Mouse (Mus musculus) liver, embryonic 11.5 days (tissue): ENCODE data around the gene Gm45021. TPM values are rescaled to one million over a fixed set of nuclear protein-coding genes. Genes with fewer than 3 reads are reported as not detected.
A peak's percentile ranks its signal among the peaks of the same experiment; 100 is the strongest.

Source experiments
- ATAC-seq: fragments of 200-750 bp; cut with Nextera tagmentation; replicated peaks from 2 replicates; pipeline ENCODE4 v1.8.0; 2017; ENCODE audit warnings: moderate number of reproducible peaks, mild to moderate bottlenecking, moderate TSS enrichment, moderate library complexity; ENCODE audit not compliant: low FRiP score
- DNase-seq: peaks from one replicate; pipeline ENCODE4 v3.0.0-alpha.2; 2017; ENCODE audit warnings: low spot score
- H3K27ac ChIP-seq: fragments of 300-500 bp; sonication (generic); 2 replicates; pipeline ENCODE4 v1.5.1; 2014; ENCODE audit warnings: mild to moderate bottlenecking, low read depth, low read length, control low read depth
- H3K27me3 ChIP-seq: fragments of 300-500 bp; sonication (generic); replicated peaks from 2 replicates; pipeline ENCODE4 v1.6.1; 2014; ENCODE audit warnings: low read length, mixed read lengths; ENCODE audit not compliant: control insufficient read depth, insufficient read depth
- H3K36me3 ChIP-seq: fragments of 300-500 bp; sonication (generic); 2 replicates; pipeline ENCODE4 v1.6.1; 2014; ENCODE audit warnings: mild to moderate bottlenecking, low read length, moderate library complexity, mixed read lengths; ENCODE audit not compliant: control insufficient read depth, insufficient read depth
- H3K4me1 ChIP-seq: fragments of 300-500 bp; sonication (generic); replicated peaks from 2 replicates; pipeline ENCODE4 v1.6.1; 2014; ENCODE audit warnings: low read length, mixed read lengths; ENCODE audit not compliant: control insufficient read depth, insufficient read depth
- H3K4me2 ChIP-seq: fragments of 300-500 bp; sonication (generic); 2 replicates; pipeline ENCODE4 v1.6.1; 2014; ENCODE audit warnings: mild to moderate bottlenecking, control low read depth, moderate library complexity
- H3K4me3 ChIP-seq: fragments of 300-500 bp; sonication (generic); 2 replicates; pipeline ENCODE4 v1.5.1; 2014; ENCODE audit warnings: low read depth, low read length, control low read depth
- H3K9ac ChIP-seq: fragments of 300-500 bp; sonication (generic); 2 replicates; pipeline ENCODE4 v1.6.1; 2014; ENCODE audit warnings: low read depth, low read length, control low read depth
- H3K9me3 ChIP-seq: fragments of 300-500 bp; sonication (generic); 2 replicates; pipeline ENCODE4 v1.6.1; 2016; ENCODE audit warnings: low read length, inconsistent platforms, mixed read lengths; ENCODE audit not compliant: control insufficient read depth
- WGBS: fragments of 180-500 bp; shearing (Covaris S2); extraction: QIAGEN DNeasy Blood & Tissue Kit; methylation state at CpG from one replicate; pipeline ENCODE4 v1.1.7; 2014; 5-methylcytosine and 5-hydroxymethylcytosine counted together
- polyA plus RNA-seq: library from polyadenylated mRNA; unstranded; fragments of >200 nt; fragmentation: Nextera tagmentation; extraction: Ambion mirVana; gene quantifications from 2 replicates; pipeline ENCODE4 v1.2.1, GENCODE M21; 2014

Gm45021 gene
- polyA plus RNA-seq, 1 experiment from 2014 or later: not detected

GRCm38 (mm10) chr6:48581257-48581656 lies 8.2 kb upstream of the Gm45021 start:
- no peak overlapping the region for H3K4me3 ChIP-seq
- H3K9me3 ChIP-seq: no peaks in the 10 kb centered on the region
- H3K4me1 ChIP-seq: no peaks in the 10 kb centered on the region
- WGBS: 46% methylated on average over 3 of the region's 3 CpGs
- no peak for DNase-seq
- no peak overlapping the region for H3K27ac ChIP-seq
- no peak overlapping the region for H3K9ac ChIP-seq
- no peak for ATAC-seq
- no peaks in the 10 kb centered on the region for H3K36me3 ChIP-seq
- no peak overlapping the region for H3K4me2 ChIP-seq
- H3K27me3 ChIP-seq: no peaks in the 10 kb centered on the region

DNA sequence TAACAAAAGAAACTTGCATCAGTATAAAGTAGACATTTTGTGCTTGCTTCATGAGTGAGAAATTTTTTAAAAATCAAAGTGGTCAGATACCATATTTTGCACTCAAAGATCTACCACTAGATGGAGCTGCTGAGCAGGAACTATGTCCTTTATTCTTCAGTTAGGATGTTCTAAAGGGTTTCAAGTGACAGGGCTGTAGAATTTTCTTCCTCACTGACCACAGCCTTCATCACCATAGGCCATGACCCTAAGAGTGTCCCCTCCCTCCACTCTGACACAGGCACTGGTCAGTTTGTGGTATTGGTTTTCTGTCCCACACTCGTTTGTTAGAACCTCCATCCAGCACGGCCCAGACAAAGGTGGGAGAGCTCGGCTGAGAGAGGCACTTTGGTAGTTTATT lies 7.4 kb upstream of the Gm45021 start:
- H3K9ac ChIP-seq: no peak overlapping the region
- ATAC-seq (no peak), DNase-seq (no peak)
- no peak overlapping the region for H3K4me2 ChIP-seq
- 81% methylated on average over 3 of the region's 3 CpGs for WGBS
- no peaks in the 10 kb centered on the region for H3K36me3 ChIP-seq
- no peak overlapping the region for H3K4me3 ChIP-seq
- H3K27ac ChIP-seq: no peak overlapping the region
- H3K4me1 ChIP-seq: no peaks in the 10 kb centered on the region
- H3K9me3 ChIP-seq: no peaks in the 10 kb centered on the region
- H3K27me3 ChIP-seq: no peaks in the 10 kb centered on the region

GRCm38 (mm10) chr6:48591221-48591845 lies 1.9 kb downstream of the Gm45021 start:
- ATAC-seq (no peak), DNase-seq (no peak)
- Histone ChIP-seq H3K4me2 (no peak overlapping the region), H3K36me3 (peaks cover 7% of the 10 kb centered on the region), H3K27me3 (no peaks in the 10 kb centered on the region), H3K4me3 (no peak overlapping the region), H3K27ac (no peak overlapping the region), H3K4me1 (peaks cover 11% of the 10 kb centered on the region), H3K9me3 (peaks cover 2% of the 10 kb centered on the region; the same call in 1 of the 2 replicates), H3K9ac (no peak overlapping the region)
- 82% methylated on average over 3 of the region's 3 CpGs for WGBS

DNA sequence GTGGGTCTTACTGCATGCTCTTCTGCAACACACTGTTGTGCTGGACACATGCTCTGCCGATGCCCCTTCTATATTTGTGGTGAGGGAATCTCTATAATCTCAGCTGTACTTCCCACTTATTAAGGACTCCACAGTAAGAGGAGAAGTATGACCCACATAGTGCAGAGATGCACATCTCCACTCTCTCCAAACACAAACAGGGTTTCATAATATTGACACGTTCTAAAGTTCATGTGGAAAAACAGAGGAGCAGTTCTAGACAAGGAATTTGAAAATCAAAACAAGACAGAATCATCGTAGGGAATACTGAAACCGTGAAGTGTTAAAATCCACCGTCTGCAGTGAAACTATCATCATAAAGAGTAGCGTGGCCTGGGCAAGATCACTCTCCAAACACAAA lies 2.5 kb downstream of the Gm45021 start:
- no peak overlapping the region for H3K27ac ChIP-seq
- no peak overlapping the region for H3K4me3 ChIP-seq
- H3K27me3 ChIP-seq: no peaks in the 10 kb centered on the region
- ATAC-seq (no peak), DNase-seq (no peak)
- peaks cover 6% of the 10 kb centered on the region for H3K9me3 ChIP-seq
- no peak overlapping the region for H3K4me2 ChIP-seq
- peaks cover 11% of the 10 kb centered on the region for H3K4me1 ChIP-seq
- 83% methylated on average over 6 of the region's 6 CpGs for WGBS
- H3K9ac ChIP-seq: no peak overlapping the region
- H3K36me3 ChIP-seq: peaks cover 13% of the 10 kb centered on the region

DNA sequence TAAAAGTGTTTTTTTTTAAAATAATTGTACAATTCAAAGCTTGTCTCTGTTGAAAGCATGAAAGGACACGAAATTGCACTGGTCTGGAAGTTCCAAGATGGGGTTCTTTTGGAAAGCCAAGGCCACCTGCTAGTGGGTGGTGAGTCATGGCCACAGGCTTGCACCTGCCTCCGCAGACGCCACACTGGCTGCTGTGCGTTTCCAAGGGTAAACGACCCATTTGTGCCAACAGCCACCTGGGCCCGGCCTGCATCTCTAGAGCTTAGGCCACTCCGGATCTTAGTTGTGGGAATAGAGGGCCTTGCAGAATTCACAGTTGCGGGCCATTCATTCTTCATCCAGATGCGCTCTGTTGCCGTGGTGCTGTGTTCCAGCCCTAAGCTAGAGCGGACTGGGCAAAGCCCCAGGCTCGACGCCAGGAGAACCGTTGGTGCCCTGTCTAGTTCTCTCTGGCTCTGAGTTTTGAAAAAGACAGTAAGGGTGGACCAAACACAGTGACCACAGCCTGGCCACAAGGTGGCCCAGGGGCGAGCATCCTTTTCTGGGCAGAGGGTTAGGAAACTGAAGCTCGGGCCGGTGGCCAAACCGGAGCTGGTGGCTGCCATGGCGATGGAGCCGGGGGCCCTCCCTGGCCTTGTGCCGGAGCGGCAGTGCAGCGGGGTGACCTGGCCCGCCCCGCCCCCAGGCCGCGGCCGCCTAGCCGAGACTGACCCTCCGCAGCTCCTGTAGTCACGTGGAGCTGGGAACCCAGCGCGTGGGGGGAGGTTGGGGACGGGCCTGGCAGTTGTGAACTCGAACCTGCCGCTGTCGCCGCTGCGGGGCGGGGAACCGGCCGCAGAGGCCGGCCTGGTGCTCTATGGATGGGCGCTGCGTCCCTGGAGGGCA lies 4.0 kb downstream of the Gm45021 start, which contains the start of the genes Repin1 and Gm44965:
Repin1 (plus strand) TSS at position 726 of the 885 bp plus-strand sequence.
Gm44965 (plus strand) TSS at position 784 of the 885 bp plus-strand sequence.
- WGBS: 11% methylated on average over 45 of the region's 45 CpGs
- DNase-seq: peak; percentile 90

DNA sequence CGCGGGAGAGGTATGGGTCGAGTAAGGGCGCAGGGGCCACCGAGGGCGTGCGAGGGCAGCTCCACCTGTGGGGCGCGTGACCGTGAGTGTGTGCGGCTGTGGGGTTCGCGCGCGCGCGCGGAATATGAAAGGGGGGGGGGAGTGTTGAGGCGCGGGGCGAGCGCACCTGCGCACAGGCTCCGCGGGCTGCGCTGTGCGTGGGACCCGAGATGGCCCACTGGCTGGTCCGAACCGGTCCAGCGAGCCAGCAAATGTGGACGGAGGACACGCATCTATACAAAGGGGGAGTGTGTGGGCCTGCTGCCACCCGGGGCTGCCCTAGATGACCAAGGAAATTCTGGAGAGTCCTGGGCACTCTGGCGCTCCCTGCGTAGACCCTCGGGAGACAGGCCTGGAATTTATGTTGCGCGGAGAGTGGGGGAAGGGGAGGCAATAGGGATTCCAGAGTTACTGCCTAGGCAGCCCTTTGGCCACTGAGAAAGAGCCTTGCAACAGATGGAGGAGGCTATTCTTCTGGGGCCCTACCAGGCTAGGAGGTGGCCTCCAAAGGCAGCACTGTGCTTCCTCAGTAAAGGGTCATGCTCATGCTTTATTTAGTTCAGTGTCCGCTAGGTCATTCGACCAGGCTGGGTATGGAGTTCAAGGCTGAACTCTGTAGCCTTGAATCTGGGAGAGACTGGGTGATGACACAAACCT lies 4.8 kb downstream of the Gm45021 start:
- Histone ChIP-seq H3K9ac (peak overlapping the region; percentile 84), H3K9me3 (peaks cover 10% of the 10 kb centered on the region), H3K4me2 (peak overlapping the region; percentile 81), H3K4me1 (peaks cover 11% of the 10 kb centered on the region), H3K4me3 (peak overlapping the region; percentile 84), H3K27ac (peak overlapping the region; percentile 69), H3K36me3 (peaks cover 26% of the 10 kb centered on the region), H3K27me3 (no peaks in the 10 kb centered on the region)
- WGBS: 2% methylated on average over 41 of the region's 41 CpGs
- DNase-seq (peak; percentile 60), ATAC-seq (peak; percentile 55)

More for the DNA sequence above, 4.0 kb downstream of the Gm45021 start, which contains the start of the genes Repin1 and Gm44965:
- peaks cover 10% of the 10 kb centered on the region for H3K9me3 ChIP-seq
- peak within 1 kb of the TSS; percentile 84 for H3K4me3 ChIP-seq
- ATAC-seq: peak; percentile 84
- H3K4me1 ChIP-seq: peaks cover 11% of the 10 kb centered on the region
- H3K27me3 ChIP-seq: no peaks in the 10 kb centered on the region
- H3K36me3 ChIP-seq: peaks cover 26% of the 10 kb centered on the region
- H3K27ac ChIP-seq: peak within 1 kb of the TSS; percentile 69
- peak within 1 kb of the TSS; percentile 81 for H3K4me2 ChIP-seq
- peak within 1 kb of the TSS; percentile 84 for H3K9ac ChIP-seq

DNA sequence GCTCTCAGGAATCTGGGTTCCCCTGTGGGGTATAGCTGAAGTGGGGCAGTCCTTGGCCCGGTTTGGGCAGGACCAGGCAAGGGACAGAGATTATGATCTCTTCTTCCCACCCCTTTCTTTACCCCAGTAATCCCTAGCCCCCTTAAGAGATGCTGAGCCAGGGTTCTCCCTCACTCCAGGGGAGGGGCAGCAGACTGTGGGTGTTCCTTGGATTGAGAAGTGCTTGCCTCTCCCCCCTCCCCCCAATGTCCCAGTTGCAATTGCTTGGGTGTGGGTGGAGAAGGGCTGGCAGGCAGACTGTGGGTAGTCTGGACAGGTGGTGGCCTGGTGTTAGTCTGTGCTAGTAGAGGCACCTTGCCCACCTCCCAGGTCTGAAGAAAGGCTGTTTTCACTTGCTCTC lies 5.9 kb downstream of the Gm45021 start:
- no peaks in the 10 kb centered on the region for H3K27me3 ChIP-seq
- DNase-seq (no peak), ATAC-seq (no peak)
- 31% methylated on average over 1 of the region's 1 CpGs for WGBS
- H3K4me1 ChIP-seq: peaks cover 11% of the 10 kb centered on the region
- H3K9ac ChIP-seq: peak overlapping the region; percentile 84
- no peak overlapping the region for H3K27ac ChIP-seq
- peak overlapping the region; percentile 81 for H3K4me2 ChIP-seq
- peaks cover 10% of the 10 kb centered on the region for H3K9me3 ChIP-seq
- peak overlapping the region; percentile 84 for H3K4me3 ChIP-seq
- H3K36me3 ChIP-seq: peaks cover 31% of the 10 kb centered on the region

GRCm38 (mm10) chr6:48596545-48597232 lies 7.3 kb downstream of the Gm45021 start:
- H3K9me3 ChIP-seq: peaks cover 10% of the 10 kb centered on the region
- H3K4me1 ChIP-seq: peaks cover 11% of the 10 kb centered on the region
- H3K4me3 ChIP-seq: no peak overlapping the region
- H3K27me3 ChIP-seq: no peaks in the 10 kb centered on the region
- no peak overlapping the region for H3K27ac ChIP-seq
- WGBS: 95% methylated on average over 45 of the region's 45 CpGs
- peaks cover 31% of the 10 kb centered on the region for H3K36me3 ChIP-seq
- DNase-seq (no peak), ATAC-seq (no peak)
- no peak overlapping the region for H3K9ac ChIP-seq
- H3K4me2 ChIP-seq: no peak overlapping the region
